Mouse (Mus musculus) megakaryocyte, adult 5-6 weeks (primary cell): Measurements from ENCODE around the gene Gadd45g. TPM values are rescaled to one million over a fixed set of nuclear protein-coding genes. Genes with fewer than 3 reads are reported as not detected.

ENCODE experiments used
- ATAC-seq: 2 replicates; pipeline ENCODE4 v1.8.0; 2016; ENCODE audit warnings: mild to moderate bottlenecking, inconsistent platforms; ENCODE audit not compliant: poor library complexity, severe bottlenecking
- total RNA-seq, 2 experiments: library from RNA; stranded (forward) in 1 of 2; stranded (reverse) in 1 of 2; fragments of 153-499, 151-499 nt in 1 of 2; fragments of 221-1000, 200-1000 nt in 1 of 2; gene quantifications; 2 replicates each; pipeline versions ENCODE4 v1.2.3 to v1.2.4; 2015 to 2017

The Gadd45g gene
- total RNA-seq, 2 experiments from 2014 or later = 4.4 to 8.7 TPM

- peak; percentile 77 for ATAC-seq
Observed at GRCm38 (mm10) chr13:51881271-51882128, 35.0 kb downstream of the Gadd45g start.

GRCm38 (mm10) chr13:51882218-51882617, 35.7 kb downstream of the Gadd45g start:
- no peak for ATAC-seq

GRCm38 (mm10) chr13:51884250-51884649, 37.8 kb downstream of the Gadd45g start:
- ATAC-seq = no peak

- ATAC-seq = no peak
Observed at GRCm38 (mm10) chr13:51885594-51885993, 39.1 kb downstream of the Gadd45g start.

- ATAC-seq = peak; percentile 58
Observed at GRCm38 (mm10) chr13:51886085-51886484, 39.6 kb downstream of the Gadd45g start.

- no peak for ATAC-seq
Observed at GRCm38 (mm10) chr13:51886723-51887122, 40.2 kb downstream of the Gadd45g start.

GRCm38 (mm10) chr13:51888426-51888825, 41.9 kb downstream of the Gadd45g start:
- ATAC-seq = no peak

- no peak for ATAC-seq
Observed at GRCm38 (mm10) chr13:51891825-51892532, 45.5 kb downstream of the Gadd45g start.

- ATAC-seq = no peak
Observed at GRCm38 (mm10) chr13:51897579-51897978, 51.1 kb downstream of the Gadd45g start.

Other genes starting within 250 kb of the Gadd45g start
- gene Cks2, start 201.4 kb upstream of the Gadd45g start, total RNA-seq (2015) = 282 and 302 TPM in 2 replicates
- 143 and 170 TPM in 2 replicates for gene Cks2, start 201.4 kb upstream of the Gadd45g start, total RNA-seq (2017)
- gene Secisbp2, start 195.0 kb upstream of the Gadd45g start, total RNA-seq (2015) = 14.0 and 16.1 TPM in 2 replicates
- 18.2 and 21.9 TPM in 2 replicates for gene Secisbp2, start 195.0 kb upstream of the Gadd45g start, total RNA-seq (2017)
- gene Sema4d, start 52.9 kb upstream of the Gadd45g start, total RNA-seq (2015) = 99.8 and 110 TPM in 2 replicates
- 54.1 and 66.6 TPM in 2 replicates for gene Sema4d, start 52.9 kb upstream of the Gadd45g start, total RNA-seq (2017)